Mouse (Mus musculus) CD4-positive, CD25-positive, alpha-beta regulatory T cell, adult 4 months (primary cell): Measurements from ENCODE around the gene Klrb1b. TPM values are rescaled to one million over a fixed set of nuclear protein-coding genes. Genes with fewer than 3 reads are reported as not detected.

Source experiments
- polyA plus RNA-seq, 2 experiments: library from polyadenylated mRNA; unstranded; fragments of 100-300 nt; shearing (Covaris generic); gene quantifications; one replicate each; pipeline ENCODE4 v1.2.1; 2017

Gene Klrb1b
- polyA plus RNA-seq, 2 experiments from 2014 or later, result not detected

Other genes with a start within 250 kb of the Klrb1b start
- gene A2ml1, start 244.7 kb downstream of the Klrb1b start, polyA plus RNA-seq, result not detected
- gene Klrb1a, start 202.8 kb downstream of the Klrb1b start, polyA plus RNA-seq, result not detected
- not detected for gene Clec2h, start 163.9 kb downstream of the Klrb1b start, polyA plus RNA-seq
- not detected for gene Klrb1, start 103.3 kb downstream of the Klrb1b start, polyA plus RNA-seq
- gene Klrb1c, start 37.1 kb downstream of the Klrb1b start, polyA plus RNA-seq, result 1 to 10 TPM; 2.5 to 3.5 TPM
- gene Gm44511, start within 50 bp of the Klrb1b start, polyA plus RNA-seq, result not detected
- gene Clec2i, start 61.3 kb upstream of the Klrb1b start, polyA plus RNA-seq, result 100 to 1,000 TPM in 1 of 2 experiments, 10 to 100 TPM in 1; 98.3 to 104 TPM
- gene BC035044, start 64.8 kb upstream of the Klrb1b start, polyA plus RNA-seq, result 1 to 10 TPM; 2.1 to 3.6 TPM
- under 1 TPM in 1 of 2 experiments, not detected in 1; 0.17 TPM for gene Clec2g, start 108.0 kb upstream of the Klrb1b start, polyA plus RNA-seq
- gene Klrb1f, start 219.6 kb upstream of the Klrb1b start, polyA plus RNA-seq, result 1 to 10 TPM; 2.2 to 3.7 TPM